Mouse (Mus musculus): Measurements from ENCODE around the gene Rspo1.
"Not testable (repeated sequence)": the region's sequence is repeated elsewhere in the genome, so short reads cannot be mapped to it uniquely, and the experiment has no call there.

The Rspo1 gene

DNA sequence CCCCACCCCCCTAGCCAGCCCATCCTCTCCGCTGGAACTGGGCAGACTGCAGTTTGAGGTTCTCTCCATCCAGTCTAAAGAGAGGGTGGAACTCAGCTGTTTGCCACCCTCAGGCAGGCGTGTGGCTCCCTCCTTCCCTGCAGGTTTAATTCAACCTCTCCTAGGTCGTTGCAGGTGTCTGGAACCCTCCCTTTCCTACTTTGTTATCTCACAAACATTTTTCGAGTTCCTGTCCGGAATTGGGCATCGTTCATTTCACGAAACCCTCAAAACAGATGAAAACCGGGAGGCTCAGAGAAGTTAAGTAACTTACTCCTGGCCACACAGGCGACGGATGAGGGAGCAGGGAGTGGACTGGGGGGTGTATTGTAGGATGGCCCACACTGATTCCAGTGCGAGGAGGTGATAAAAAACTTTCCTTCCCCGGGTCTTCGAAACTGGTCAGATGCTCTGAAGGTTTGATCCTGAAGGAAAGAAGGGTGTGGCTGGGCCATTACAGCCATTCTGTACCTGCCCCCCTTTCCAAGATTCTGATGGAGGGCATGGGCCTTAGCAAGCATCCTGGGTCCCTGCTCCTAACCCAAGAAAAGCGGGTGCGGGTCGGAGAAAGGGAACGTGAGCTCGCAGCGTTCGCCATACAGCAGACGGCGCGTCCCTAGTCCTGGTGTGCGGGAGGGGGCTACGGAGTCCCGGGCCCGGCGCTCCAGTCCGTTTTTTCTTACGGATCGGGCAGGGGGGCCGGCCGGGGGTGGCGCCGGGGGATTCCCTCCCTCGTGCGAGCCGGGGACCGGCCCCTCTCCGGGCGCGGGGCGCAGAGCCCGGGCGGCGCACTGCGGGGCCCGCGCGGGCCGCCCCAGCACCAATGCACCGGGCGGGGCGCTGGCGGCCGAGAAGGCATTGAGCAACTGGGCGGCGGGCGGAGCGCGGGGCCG is at the start of gene Rspo1:
TSS of gene Rspo1 (plus strand) at position 760 of the 932 bp plus-strand sequence.
- in situ Hi-C loops (cut with MboI, MseI), result loop anchor here in 1 of 2 experiments (25.0 kb wide), 1 partner anchor 501 kb away; the partner anchor contains the start of gene Grik3

- in situ Hi-C loops (cut with MboI, MseI), result no loop called here
Observed at GRCm38 (mm10) chr4:124936613-124937471, 49.4 kb upstream of the Rspo1 start, which contains the start of gene 9930104L06Rik. Gene 9930104L06Rik, plus strand, starts transcription at chr4:124937048.

DNA sequence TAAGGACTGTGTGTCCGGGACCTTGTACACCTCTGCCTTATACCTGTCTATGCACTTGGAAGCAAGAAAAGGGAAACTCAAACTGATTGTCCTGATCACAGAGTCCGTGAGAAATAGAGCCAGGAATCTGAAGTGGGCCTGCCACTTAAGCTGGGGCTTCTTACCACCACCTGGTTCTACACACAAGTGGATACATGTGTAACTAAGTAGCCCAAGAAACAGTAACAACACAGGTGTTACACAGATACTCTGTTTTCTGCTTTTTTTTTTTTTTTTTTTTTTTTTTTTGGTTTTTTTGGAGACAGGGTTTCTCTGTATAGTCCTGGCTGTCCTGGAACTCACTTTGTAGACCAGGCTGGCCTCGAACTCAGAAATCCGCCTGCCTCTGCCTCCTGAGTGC is 47.0 kb upstream of the Rspo1 start, which contains the start of gene Cdca8:
TSS of gene Cdca8 (minus strand) at position 101 of the 400 bp plus-strand sequence.
- in situ Hi-C loops (cut with MboI, MseI), result not testable (repeated sequence)

GRCm38 (mm10) chr4:124943022-124943421 is 43.2 kb upstream of the Rspo1 start:
- in situ Hi-C loops (cut with MboI, MseI), result loop anchor here (5.0 to 10.0 kb wide), 2 partner anchors 122 to 154 kb away; partner anchors contain the start of genes Dnali1 (in 1 of the 2) and Snip1 (in 1 of the 2)

- in situ Hi-C loops (cut with MboI, MseI), result loop anchor here (5.0 to 10.0 kb wide), 2 partner anchors 121 to 154 kb away; partner anchors contain the start of genes Dnali1 (in 1 of the 2) and Snip1 (in 1 of the 2)
Observed at GRCm38 (mm10) chr4:124943781-124944180, 42.4 kb upstream of the Rspo1 start.

- in situ Hi-C loops (cut with MboI, MseI), result loop anchor here (5.0 to 10.0 kb wide), 2 partner anchors 120 to 152 kb away; partner anchors contain the start of genes Dnali1 (in 1 of the 2) and Snip1 (in 1 of the 2)
Observed at GRCm38 (mm10) chr4:124944961-124945360, 41.3 kb upstream of the Rspo1 start.

GRCm38 (mm10) chr4:124949488-124949887 is 36.7 kb upstream of the Rspo1 start:
- in situ Hi-C loops (cut with MboI, MseI), result loop anchor here in 1 of 2 experiments (10.0 kb wide), 1 partner anchor 115 kb away; the partner anchor contains the start of genes Dnali1 and Snip1

DNA sequence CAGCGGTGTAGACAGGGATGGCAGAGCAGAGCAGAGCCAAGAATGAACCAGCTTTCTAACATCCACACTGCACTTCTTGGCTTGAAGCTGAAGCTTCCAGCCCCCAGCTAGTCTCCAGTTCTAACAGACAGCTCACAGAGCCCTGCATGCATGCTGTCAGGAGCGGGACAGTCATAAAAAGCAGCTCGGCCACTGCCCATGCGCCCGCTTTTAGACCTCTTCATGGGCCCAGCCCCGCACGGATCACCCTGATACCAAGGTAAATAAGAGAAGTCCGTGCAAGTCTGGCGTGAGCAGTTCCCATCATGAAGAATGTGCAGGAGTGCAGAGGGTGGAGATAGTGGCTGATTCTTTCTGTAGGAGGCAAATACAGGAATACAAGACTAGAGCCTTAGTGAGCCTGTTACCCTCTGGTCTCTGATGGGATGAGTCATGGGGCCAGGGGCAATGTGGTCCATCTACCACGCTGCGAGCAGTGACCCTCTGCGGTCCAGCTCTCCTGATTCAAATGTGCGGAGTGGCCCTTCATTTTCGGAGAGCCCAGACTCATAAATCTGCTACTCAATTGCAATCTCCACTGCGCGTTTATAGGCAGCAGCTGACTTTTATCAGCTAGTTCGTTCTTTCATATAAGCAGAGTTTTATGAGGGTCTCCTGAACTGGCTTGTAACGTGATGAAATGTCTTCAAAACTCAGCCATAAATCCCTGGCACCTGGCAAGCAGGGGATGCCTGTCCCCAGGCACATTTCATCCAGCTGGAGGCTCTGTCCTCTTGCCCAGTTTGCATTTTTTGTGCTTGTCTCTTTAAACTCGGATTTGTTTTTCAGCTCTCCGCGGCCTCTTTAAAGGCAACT is 35.8 kb upstream of the Rspo1 start:
- in situ Hi-C loops (cut with MboI, MseI), result no loop called here

GRCm38 (mm10) chr4:124951036-124951433 is 35.2 kb upstream of the Rspo1 start:
- in situ Hi-C loops (cut with MboI, MseI), result no loop called here

DNA sequence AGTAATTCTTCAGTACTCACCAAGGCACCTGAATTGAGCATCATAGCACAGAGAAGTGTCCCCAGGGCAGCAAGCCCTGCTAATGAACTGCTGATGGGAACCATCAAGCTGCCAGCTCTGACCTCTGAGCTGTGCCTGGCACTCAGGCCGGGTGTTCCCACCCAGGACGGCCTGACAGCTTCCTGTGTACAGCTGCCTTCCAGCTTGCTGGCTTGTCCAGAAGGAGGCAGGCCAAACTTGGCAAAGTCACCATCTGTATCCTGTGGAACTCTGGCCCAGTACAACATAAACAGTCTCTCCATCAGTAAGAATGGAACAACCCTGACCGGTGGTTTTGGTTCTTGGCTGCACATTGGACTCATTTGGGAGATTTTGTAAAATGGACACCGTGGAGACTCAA is 32.7 kb upstream of the Rspo1 start:
- in situ Hi-C loops (cut with MboI, MseI), result no loop called here

- in situ Hi-C loops (cut with MboI, MseI), result no loop called here
Observed at GRCm38 (mm10) chr4:124957284-124957683, 28.9 kb upstream of the Rspo1 start.

DNA sequence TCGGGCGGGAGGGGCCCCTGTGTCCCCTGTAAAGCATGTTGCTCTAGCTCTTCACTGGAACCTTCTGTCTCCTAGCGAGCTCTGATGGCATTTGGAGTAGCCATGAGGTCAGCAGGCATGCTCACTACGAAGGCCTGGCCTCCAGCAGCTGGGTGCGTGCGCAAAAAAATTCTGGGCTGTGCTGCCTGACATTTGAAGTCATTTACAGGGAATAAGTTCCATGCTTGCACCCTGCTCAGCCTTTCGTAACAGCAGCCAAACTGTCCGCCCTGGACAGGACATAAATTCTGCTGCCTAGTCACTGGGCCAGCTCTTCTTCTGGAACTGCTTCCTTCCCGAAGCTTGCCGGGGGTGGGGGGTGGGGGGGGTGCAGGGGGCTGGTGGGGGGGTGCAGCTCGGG is 27.2 kb upstream of the Rspo1 start:
- in situ Hi-C loops (cut with MboI, MseI), result no loop called here

DNA sequence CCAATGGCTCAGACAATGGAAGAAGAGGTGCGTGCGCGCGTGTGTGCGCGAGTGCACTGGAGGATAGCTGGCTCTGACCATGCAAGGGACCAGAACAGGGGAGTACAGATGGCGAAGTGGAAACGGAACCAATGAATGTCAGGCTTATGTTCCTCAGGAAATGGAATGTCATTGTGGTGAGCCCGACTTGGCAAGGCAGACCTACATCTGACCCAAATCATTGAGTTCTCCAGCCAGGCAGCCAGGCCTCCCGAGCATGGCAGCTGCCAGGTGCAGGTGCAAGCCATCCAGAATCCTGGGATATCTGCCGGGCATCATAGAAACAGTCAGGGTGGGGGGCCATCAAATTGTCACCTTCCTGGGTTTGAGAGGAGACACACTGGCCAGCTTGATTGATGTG is 25.3 kb upstream of the Rspo1 start:
- in situ Hi-C loops (cut with MboI, MseI), result no loop called here

- in situ Hi-C loops (cut with MboI, MseI), result no loop called here
Observed at GRCm38 (mm10) chr4:124962576-124962975, 23.7 kb upstream of the Rspo1 start.

DNA sequence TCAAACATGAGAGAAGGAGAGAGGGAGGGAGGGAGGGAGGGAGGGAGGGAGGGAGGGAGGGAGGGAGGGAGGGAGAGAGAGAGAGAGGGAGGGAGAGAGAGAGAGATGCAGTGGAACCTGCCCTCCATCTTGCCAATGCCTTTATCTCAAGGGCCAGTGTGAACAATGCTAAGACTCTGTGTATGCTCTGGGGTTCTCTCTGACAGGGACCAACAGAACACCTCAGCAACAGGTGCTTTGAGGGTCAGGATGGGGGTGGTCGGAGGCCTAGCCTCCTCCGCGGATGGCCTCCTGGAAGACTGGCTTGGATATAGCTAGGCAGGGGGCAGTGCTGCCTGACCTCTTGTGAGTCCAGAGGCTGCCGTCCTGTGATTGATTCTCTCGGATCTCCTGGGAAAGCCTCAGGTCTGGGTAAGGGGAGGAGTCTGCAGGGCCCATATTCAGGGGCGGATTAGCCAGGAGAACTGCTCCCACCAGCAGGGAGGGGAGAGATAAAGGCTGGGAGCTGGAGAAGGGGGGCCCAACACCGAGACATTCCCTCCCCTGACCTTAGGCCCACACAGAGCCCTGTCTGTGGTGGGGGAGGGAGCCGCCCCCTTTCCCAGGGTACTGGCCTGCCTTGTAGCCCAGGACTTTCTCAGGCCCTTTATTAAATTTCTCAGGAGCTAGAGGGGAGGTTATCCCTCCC is 21.2 kb upstream of the Rspo1 start:
- in situ Hi-C loops (cut with MboI, MseI), result no loop called here

DNA sequence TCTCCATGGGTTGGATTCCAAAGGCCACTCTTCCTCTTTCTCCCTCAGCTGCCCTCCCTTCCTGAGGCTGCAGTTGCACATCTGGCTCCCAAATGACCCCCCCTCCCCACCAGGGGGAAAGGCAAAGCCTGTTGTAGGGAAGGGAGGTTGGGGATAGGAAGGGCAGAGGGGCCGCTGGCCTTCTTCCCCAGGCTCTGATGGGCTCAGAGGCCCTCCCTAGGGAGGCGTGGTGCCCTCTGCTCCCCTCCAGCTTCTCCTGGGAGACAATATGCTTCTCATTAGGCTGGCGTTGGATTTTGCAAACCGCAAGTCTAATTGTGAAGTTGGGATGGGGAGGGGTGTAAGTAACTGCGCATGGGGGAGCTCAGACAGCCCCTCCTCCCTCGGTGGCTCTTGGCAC is 17.5 kb upstream of the Rspo1 start:
- in situ Hi-C loops (cut with MboI, MseI), result no loop called here

- in situ Hi-C loops (cut with MboI, MseI), result no loop called here
Observed at GRCm38 (mm10) chr4:124969219-124969848, 16.9 kb upstream of the Rspo1 start.

- in situ Hi-C loops (cut with MboI, MseI), result loop anchor here in 1 of 2 experiments (10.0 kb wide), 1 partner anchor 1015 kb away; no protein-coding TSS in a partner anchor
Observed at GRCm38 (mm10) chr4:124970194-124970593, 16.0 kb upstream of the Rspo1 start.

DNA sequence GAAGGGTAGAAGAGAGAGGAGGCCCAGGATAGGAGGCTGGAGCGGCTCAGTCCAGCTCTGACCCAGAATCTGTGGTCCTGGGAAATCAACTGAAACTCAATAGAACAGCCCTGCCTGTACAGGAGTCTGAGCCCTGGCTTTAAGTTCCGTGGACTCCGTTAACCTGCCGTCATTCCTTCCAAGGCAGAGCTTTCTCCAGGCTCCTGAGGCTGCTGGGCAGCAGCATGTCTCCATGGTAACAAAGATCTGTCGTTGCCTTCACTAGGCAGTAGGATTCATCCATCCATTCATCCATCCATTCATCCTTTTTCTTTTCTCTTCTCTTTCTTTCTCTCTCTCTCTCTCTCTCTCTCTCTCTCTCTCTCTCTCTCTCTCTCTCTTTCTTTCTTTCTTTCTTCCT is 15.6 kb upstream of the Rspo1 start:
- in situ Hi-C loops (cut with MboI, MseI), result loop anchor here in 1 of 2 experiments (10.0 kb wide), 1 partner anchor 1014 kb away; no protein-coding TSS in a partner anchor
